Mouse (Mus musculus) c-Kit-negative CD71-positive TER-119-positive erythroid progenitor cells, embryonic 14.5 days (primary cell): ENCODE data around the gene Snx10.

Source experiments
- DNase-seq: peaks from one replicate; pipeline ENCODE4 v3.0.0-alpha.2; 2013; ENCODE audit warnings: low read depth, low spot score

The Snx10 gene

GRCm38 (mm10) chr6:51636019-51636568 is 112.4 kb downstream of the Snx10 start:
- no peak for DNase-seq
